Mouse (Mus musculus): ENCODE results near the gene Atf6.

DNA sequence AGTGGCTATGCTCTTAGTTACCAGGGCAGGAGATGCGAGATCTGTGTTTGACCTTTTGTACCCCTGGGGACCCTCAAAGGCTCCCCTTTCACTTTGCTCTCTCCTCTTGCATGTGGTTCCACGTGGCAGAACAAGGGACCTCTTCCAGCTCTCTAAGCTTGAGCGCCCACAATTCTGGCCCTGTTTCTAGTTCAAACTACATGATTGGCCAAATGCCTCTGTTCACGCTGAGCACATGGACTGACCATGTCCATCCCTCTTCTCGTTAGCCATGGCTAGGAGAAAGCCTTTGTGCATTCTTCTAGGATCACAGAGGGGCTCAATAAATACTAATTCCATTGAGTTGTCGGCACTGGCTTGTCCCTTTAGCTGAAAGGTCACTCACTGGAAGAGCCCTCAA is 172.2 kb downstream of the Atf6 start:
- no peak for TF ChIP-seq CTCF (IDR thresholded peaks at IDR 0.05; ENCODE audit: low read depth)
- TF ChIP-seq EP300 (optimal IDR thresholded peaks at IDR 0.05) = no peak

Data from stomach, postnatal 0 days (tissue).